Mouse (Mus musculus) ovary, adult 10 weeks (tissue): ENCODE results near the gene Mtg1. TPM values are rescaled to one million over a fixed set of nuclear protein-coding genes. Genes with fewer than 3 reads are reported as not detected.

ENCODE experiments used
- polyA plus RNA-seq: library from polyadenylated mRNA; stranded (reverse); fragments of 350-450 nt; fragmentation: Illumina TruSeq; extraction: RNeasy Lipid Tissue Mini Kit (QIAGEN cat#74804); gene quantifications from one replicate; pipeline ENCODE4 v1.2.3, GENCODE M21; 2014

Gene Mtg1
- polyA plus RNA-seq, result 3.0 TPM

GRCm38 (mm10) chr7:140137135-140138020 is at the start of gene Mtg1:
Mtg1 (plus strand) TSS chr7:140137564.

GRCm38 (mm10) chr7:140092924-140093528 is 44.3 kb upstream of the Mtg1 start, which contains the start of gene Prap1:
Prap1 (plus strand) TSS chr7:140093395.

GRCm38 (mm10) chr7:140101993-140102860 is 35.1 kb upstream of the Mtg1 start, which contains the start of gene Fuom:
Fuom (minus strand) TSS chr7:140102441.

GRCm38 (mm10) chr7:140115583-140116328 is 21.6 kb upstream of the Mtg1 start, which contains the start of gene Paox:
Paox (plus strand) TSS chr7:140115799.

GRCm38 (mm10) chr7:140116329-140117054 is 20.9 kb upstream of the Mtg1 start, which contains the start of gene Echs1:
Echs1 (minus strand) TSS chr7:140116476.

GRCm38 (mm10) chr7:140154218-140154927 is 17.0 kb downstream of the Mtg1 start, which contains the start of gene Sprn:
Sprn (minus strand) TSS chr7:140154877.

GRCm38 (mm10) chr7:140164664-140165063 is 27.3 kb downstream of the Mtg1 start, which contains the start of gene Olfr522:
Olfr522 (minus strand) TSS chr7:140164764.

GRCm38 (mm10) chr7:140172936-140173335 is 35.6 kb downstream of the Mtg1 start, which contains the start of gene Olfr523:
Olfr523 (plus strand) TSS chr7:140173217.

Other genes with a start within 250 kb of the Mtg1 start
- gene Kndc1, start 242.9 kb upstream of the Mtg1 start, polyA plus RNA-seq, result 0.23 TPM
- not detected for gene Utf1, start 193.8 kb upstream of the Mtg1 start, polyA plus RNA-seq
- gene 6430531B16Rik, start 158.8 kb upstream of the Mtg1 start, polyA plus RNA-seq, result not detected
- 0.54 TPM for gene Adam8, start 145.0 kb upstream of the Mtg1 start, polyA plus RNA-seq
- gene Zfp511, start 101.2 kb upstream of the Mtg1 start, polyA plus RNA-seq, result 7.2 TPM
- gene Tubgcp2, start 100.9 kb upstream of the Mtg1 start, polyA plus RNA-seq, result 38.6 TPM
- 0.60 TPM for gene Msx3, start 88.5 kb upstream of the Mtg1 start, polyA plus RNA-seq
- gene Caly, start 55.0 kb upstream of the Mtg1 start, polyA plus RNA-seq, result not detected
- gene Prap1, start 44.2 kb upstream of the Mtg1 start, polyA plus RNA-seq, result not detected
- 20.8 TPM for gene Fuom, start 35.1 kb upstream of the Mtg1 start, polyA plus RNA-seq
- gene Paox, start 21.8 kb upstream of the Mtg1 start, polyA plus RNA-seq, result 5.7 TPM
- 99.4 TPM for gene Echs1, start 21.1 kb upstream of the Mtg1 start, polyA plus RNA-seq
- 2.9 TPM for gene Sprn, start 17.3 kb downstream of the Mtg1 start, polyA plus RNA-seq
- gene Olfr522, start 27.2 kb downstream of the Mtg1 start, polyA plus RNA-seq, result not detected
- gene Olfr523, start 35.7 kb downstream of the Mtg1 start, polyA plus RNA-seq, result not detected
- gene Olfr524, start 68.4 kb downstream of the Mtg1 start, polyA plus RNA-seq, result not detected
- not detected for gene Cd163l1, start 80.7 kb downstream of the Mtg1 start, polyA plus RNA-seq
- not detected for gene 5830411N06Rik, start 109.7 kb downstream of the Mtg1 start, polyA plus RNA-seq
- gene Olfr525, start 183.3 kb downstream of the Mtg1 start, polyA plus RNA-seq, result not detected
- not detected for gene Olfr527, start 196.5 kb downstream of the Mtg1 start, polyA plus RNA-seq
- gene Olfr60, start 224.1 kb downstream of the Mtg1 start, polyA plus RNA-seq, result not detected
- not detected for gene Olfr530, start 238.8 kb downstream of the Mtg1 start, polyA plus RNA-seq